ENCODE assay signal across 8 mouse cellular contexts in genomic region chr4:149484566-149484965, GRCm38 (mm10). TPM values are rescaled to one million over a fixed set of nuclear protein-coding genes. Genes with fewer than 3 reads are reported as not detected.
DNase-seq lines count a peak whose midpoint lies in the region; ATAC-seq and TF ChIP-seq lines count a peak whose summit lies in the region.
"Had no signal": no experiment of that assay in that cellular context is flagged by ENCODE, and none has a peak within 500 bp of the region (broad histone marks: within the 10 kb centered on the region; RNA-seq: fewer than 3 reads in every experiment).

No protein-coding gene starts in this region.

- TF ChIP-seq POLR2A in myocyte (IDR thresholded peaks at IDR 0.05; ENCODE audit: insufficient read length, low read depth) = no peak

- ATAC-seq in megakaryocyte, adult 5-6 weeks (ENCODE audit: poor library complexity, severe bottlenecking) = no peak
- 0 out of 2 replicates have a peak, but pooled peaks have one; percentile 0 for ATAC-seq in embryonic facial prominence, embryonic 14.5 days (ENCODE audit: low read depth)
- ATAC-seq in hindbrain, postnatal 0 days = no peak; the same call in 1 of the 2 replicates

- H3K4me2 ChIP-seq in embryonic facial prominence, embryonic 14.5 days (ENCODE audit: low read depth, low read length) = peak overlapping the region; percentile 80
- peak overlapping the region; percentile 86 for H3K4me2 ChIP-seq in hindbrain, postnatal 0 days (ENCODE audit: low read depth, low read length)
- H3K4me2 ChIP-seq in myocyte (ENCODE audit: low read depth) = peak overlapping the region; percentile 97

- peaks cover 34% of the 10 kb centered on the region for H3K36me3 ChIP-seq in megakaryocyte, embryonic 14.5 days (replicated peaks; ENCODE audit: low read length)
- H3K36me3 ChIP-seq in embryonic facial prominence, embryonic 14.5 days (ENCODE audit: control insufficient read depth, insufficient read depth, low read length) = peaks cover 30% of the 10 kb centered on the region
- H3K36me3 ChIP-seq in hindbrain, postnatal 0 days (ENCODE audit: insufficient read depth, low read length) = peaks cover 21% of the 10 kb centered on the region; the same call in 1 of the 2 replicates
- peaks cover 9% of the 10 kb centered on the region for H3K36me3 ChIP-seq in myocyte (ENCODE audit: control insufficient read depth, insufficient read depth)

- TF ChIP-seq CTCF in hindbrain, postnatal 0 days (IDR thresholded peaks at IDR 0.05; ENCODE audit: low read depth) = no peak

- peak overlapping the region; percentile 67 for H3ac ChIP-seq in myocyte (ENCODE audit: control insufficient read depth, insufficient read length)

- H3K4me1 ChIP-seq in megakaryocyte, embryonic 14.5 days = peaks cover 33% of the 10 kb centered on the region
- H3K4me1 ChIP-seq in embryonic facial prominence, embryonic 14.5 days (ENCODE audit: control insufficient read depth, insufficient read depth, low read length) = peaks cover 11% of the 10 kb centered on the region; the same call in 1 of the 2 replicates
- H3K4me1 ChIP-seq in hindbrain, postnatal 0 days (ENCODE audit: insufficient read depth, low read length) = peaks cover 10% of the 10 kb centered on the region; the same call in 1 of the 2 replicates

- H3K4me3 ChIP-seq in megakaryocyte, embryonic 14.5 days (replicated peaks) = peak overlapping the region; percentile 98
- H3K4me3 ChIP-seq in embryonic facial prominence, embryonic 14.5 days (ENCODE audit: low read depth, low read length) = peak overlapping the region; percentile 67
- H3K4me3 ChIP-seq in hindbrain, postnatal 0 days (ENCODE audit: low read length) = peak overlapping the region; percentile 61
- H3K4me3 ChIP-seq in myocyte = peak overlapping the region; percentile 91

- 40% methylated on average over 3 of the region's 3 CpGs for WGBS in embryonic facial prominence, embryonic 14.5 days
- WGBS in hindbrain, postnatal 0 days = 46% methylated on average over 3 of the region's 3 CpGs

- peak overlapping the region; percentile 77 for H3K9ac ChIP-seq in embryonic facial prominence, embryonic 14.5 days (ENCODE audit: low read depth, low read length)
- peak overlapping the region; percentile 69 for H3K9ac ChIP-seq in hindbrain, postnatal 0 days (replicated peaks; ENCODE audit: low read length)

- DNase-seq in embryonic facial prominence, embryonic 14.5 days (ENCODE audit: low spot score) = no peak
- DNase-seq in hindbrain, postnatal 0 days (ENCODE audit: low spot score) = no peak
- no peak for DNase-seq in thymus, postnatal 10 days (ENCODE audit: low spot score in 2 of 2)
- DNase-seq in gastrocnemius, postnatal 10 days = no peak

- no peaks in the 10 kb centered on the region for H3K27me3 ChIP-seq in megakaryocyte, embryonic 14.5 days (replicated peaks)
- H3K27me3 ChIP-seq in embryonic facial prominence, embryonic 14.5 days (replicated peaks; ENCODE audit: control insufficient read depth, insufficient read depth, low read length) = no peaks in the 10 kb centered on the region
- H3K27me3 ChIP-seq in hindbrain, postnatal 0 days (ENCODE audit: insufficient read depth, low read length) = no peaks in the 10 kb centered on the region
- H3K27me3 ChIP-seq in myocyte (ENCODE audit: control insufficient read depth, insufficient read depth, insufficient read length) = no peaks in the 10 kb centered on the region

- peaks cover 36% of the 10 kb centered on the region for H3K79me2 ChIP-seq in myocyte (ENCODE audit: control insufficient read depth, insufficient read depth)

- H3K27ac ChIP-seq in embryonic facial prominence, embryonic 14.5 days (replicated peaks; ENCODE audit: low read depth, low read length) = peak overlapping the region; percentile 74
- peak overlapping the region; percentile 79 for H3K27ac ChIP-seq in hindbrain, postnatal 0 days

- no peaks in the 10 kb centered on the region for H3K9me3 ChIP-seq in megakaryocyte, embryonic 14.5 days
- no peaks in the 10 kb centered on the region for H3K9me3 ChIP-seq in embryonic facial prominence, embryonic 14.5 days (ENCODE audit: control insufficient read depth, low read length)
- no peaks in the 10 kb centered on the region for H3K9me3 ChIP-seq in hindbrain, postnatal 0 days (ENCODE audit: low read length)

TF ChIP-seq in myocyte, 11 proteins besides CTCF, POLR2A, EP300 and RAD21:
- TF ChIP-seq USF1 (IDR thresholded peaks at IDR 0.05; ENCODE audit: low read depth) (no peak), POLR2AphosphoS2 (IDR thresholded peaks at IDR 0.05; ENCODE audit: insufficient read length, low read depth) (no peak), REST (IDR thresholded peaks at IDR 0.05; ENCODE audit: insufficient read depth, insufficient read length) (no peak), TCF12 (IDR thresholded peaks at IDR 0.05; ENCODE audit: insufficient read depth, poor library complexity, severe bottlenecking) (no peak), MYOG (IDR thresholded peaks at IDR 0.05; ENCODE audit: control insufficient read depth in 1 of 3, insufficient read depth in 1 of 3, insufficient read length in 2 of 3, low read depth in 2 of 3) (no peak), SRF (IDR thresholded peaks at IDR 0.05; ENCODE audit: control insufficient read depth, insufficient read length, low read depth) (no peak), TCF3 (IDR thresholded peaks at IDR 0.05; ENCODE audit: insufficient read length, low read depth) (no peak)

RNA-seq across cellular contexts. Expression of gene Nmnat1, which starts 0.4 kb away (rescaled TPM):
- polyA plus RNA-seq in megakaryocyte, embryonic 14.5 days (2012; ENCODE audit: insufficient read depth, low replicate concordance) = 2.9 TPM in 1 of 2 replicates, not detected in the other
- 4.0 and 5.1 TPM in 2 replicates for total RNA-seq in megakaryocyte, adult 5-6 weeks (2015)
- 3.8 and 6.0 TPM in 2 replicates for total RNA-seq in megakaryocyte, adult 5-6 weeks (2017)
- 7.2 and 8.9 TPM in 2 replicates for polyA plus RNA-seq in embryonic facial prominence, embryonic 14.5 days (2014; fragmentation: Nextera tagmentation; extraction: Ambion mirVana)
- total RNA-seq in hindbrain, postnatal 0 days (2014; rRNA removed) = 8.4 and 9.9 TPM in 2 replicates
- 7.1 and 7.8 TPM in 2 replicates for polyA plus RNA-seq in hindbrain, postnatal 0 days (2015; fragmentation: Nextera tagmentation; extraction: Ambion mirVana)
- 9.3 TPM for polyA plus RNA-seq in myocyte (2012; fragmentation: generic; extraction: Trizol)
- total RNA-seq in gastrocnemius, postnatal 10 days (2021) = 10 to 100 TPM; 16.0 to 16.1 TPM

RNA-seq across cellular contexts. Expression of gene Lzic, which starts 0.5 kb away (rescaled TPM):
- polyA plus RNA-seq in megakaryocyte, embryonic 14.5 days (2012; ENCODE audit: insufficient read depth, low replicate concordance) = 8.1 TPM in 1 of 2 replicates, not detected in the other
- 17.2 and 19.1 TPM in 2 replicates for total RNA-seq in megakaryocyte, adult 5-6 weeks (2015)
- total RNA-seq in megakaryocyte, adult 5-6 weeks (2017) = 22.2 and 53.8 TPM in 2 replicates
- polyA plus RNA-seq in embryonic facial prominence, embryonic 14.5 days (2014; fragmentation: Nextera tagmentation; extraction: Ambion mirVana) = 45.1 and 48.1 TPM in 2 replicates
- 32.2 and 33.5 TPM in 2 replicates for total RNA-seq in hindbrain, postnatal 0 days (2014; rRNA removed)
- polyA plus RNA-seq in hindbrain, postnatal 0 days (2015; fragmentation: Nextera tagmentation; extraction: Ambion mirVana) = 33.5 and 34.8 TPM in 2 replicates
- 45.5 TPM for polyA plus RNA-seq in myocyte (2012; fragmentation: generic; extraction: Trizol)
- total RNA-seq in gastrocnemius, postnatal 10 days (2021) = 10 to 100 TPM; 17.0 to 21.5 TPM

RNA-seq across cellular contexts. Expression of gene Tmem274, which starts 7.4 kb away (rescaled TPM):
- not detected in 2 replicates for polyA plus RNA-seq in megakaryocyte, embryonic 14.5 days (2012; ENCODE audit: insufficient read depth, low replicate concordance)
- not detected in 2 replicates for total RNA-seq in megakaryocyte, adult 5-6 weeks (2015)
- not detected in 2 replicates for total RNA-seq in megakaryocyte, adult 5-6 weeks (2017)
- not detected in 2 replicates for polyA plus RNA-seq in embryonic facial prominence, embryonic 14.5 days (2014; fragmentation: Nextera tagmentation; extraction: Ambion mirVana)
- total RNA-seq in hindbrain, postnatal 0 days (2014; rRNA removed) = not detected in 2 replicates
- polyA plus RNA-seq in hindbrain, postnatal 0 days (2015; fragmentation: Nextera tagmentation; extraction: Ambion mirVana) = not detected in 2 replicates
- not detected for polyA plus RNA-seq in myocyte (2012; fragmentation: generic; extraction: Trizol)
- total RNA-seq in gastrocnemius, postnatal 10 days (2021) = not detected
- polyA plus RNA-seq: frontal cortex, adult 2 months had no signal

RNA-seq across cellular contexts. Expression of gene Rbp7, which starts 29.8 kb away (rescaled TPM):
- not detected in 2 replicates for polyA plus RNA-seq in megakaryocyte, embryonic 14.5 days (2012; ENCODE audit: insufficient read depth, low replicate concordance)
- total RNA-seq in megakaryocyte, adult 5-6 weeks (2015) = not detected in 2 replicates
- total RNA-seq in megakaryocyte, adult 5-6 weeks (2017) = not detected in 2 replicates
- 1.2 and 2.5 TPM in 2 replicates for polyA plus RNA-seq in embryonic facial prominence, embryonic 14.5 days (2014; fragmentation: Nextera tagmentation; extraction: Ambion mirVana)
- total RNA-seq in hindbrain, postnatal 0 days (2014; rRNA removed) = not detected in 2 replicates
- polyA plus RNA-seq in hindbrain, postnatal 0 days (2015; fragmentation: Nextera tagmentation; extraction: Ambion mirVana) = 0.34 TPM in 1 of 2 replicates, not detected in the other
- not detected for polyA plus RNA-seq in myocyte (2012; fragmentation: generic; extraction: Trizol)
- total RNA-seq in gastrocnemius, postnatal 10 days (2021) = 10 to 100 TPM in 1 of 2 experiments, 1 to 10 TPM in 1; 8.3 to 10.0 TPM

RNA-seq across cellular contexts. Expression of gene Ctnnbip1, which starts 33.5 kb away (rescaled TPM):
- 1.0 and 14.5 TPM in 2 replicates for polyA plus RNA-seq in megakaryocyte, embryonic 14.5 days (2012; ENCODE audit: insufficient read depth, low replicate concordance)
- total RNA-seq in megakaryocyte, adult 5-6 weeks (2015) = 6.2 and 8.4 TPM in 2 replicates
- total RNA-seq in megakaryocyte, adult 5-6 weeks (2017) = 9.7 and 10.8 TPM in 2 replicates
- 68.7 and 81.8 TPM in 2 replicates for polyA plus RNA-seq in embryonic facial prominence, embryonic 14.5 days (2014; fragmentation: Nextera tagmentation; extraction: Ambion mirVana)
- total RNA-seq in hindbrain, postnatal 0 days (2014; rRNA removed) = 94.1 and 112 TPM in 2 replicates
- polyA plus RNA-seq in hindbrain, postnatal 0 days (2015; fragmentation: Nextera tagmentation; extraction: Ambion mirVana) = 105 and 109 TPM in 2 replicates
- 19.9 TPM for polyA plus RNA-seq in myocyte (2012; fragmentation: generic; extraction: Trizol)
- total RNA-seq in gastrocnemius, postnatal 10 days (2021) = 10 to 100 TPM; 61.4 to 76.9 TPM
